Mouse (Mus musculus) retina, adult 2 months (tissue): ENCODE results near the gene A430005L14Rik.
A peak's percentile ranks its signal among the peaks of the same experiment; 100 is the strongest.

Experiments used
- DNase-seq: peaks from one replicate; pipeline ENCODE4 v3.0.0-alpha.2; 2012; ENCODE audit warnings: low read depth, low spot score

Gene A430005L14Rik

GRCm38 (mm10) chr4:153974431-153975291 lies 17.6 kb downstream of the A430005L14Rik start, which contains the start of the genes Dffb and Cep104:
Gene Dffb, minus strand, starts transcription at chr4:153975126.
Gene Cep104, plus strand, starts transcription at chr4:153975194.
- DNase-seq = peak; percentile 89

GRCm38 (mm10) chr4:153975292-153975662 lies 18.2 kb downstream of the A430005L14Rik start:
- no peak for DNase-seq

- DNase-seq = no peak
Measured at GRCm38 (mm10) chr4:153975768-153976167, 18.7 kb downstream of the A430005L14Rik start.

GRCm38 (mm10) chr4:153979243-153979642 lies 22.2 kb downstream of the A430005L14Rik start:
- no peak for DNase-seq

GRCm38 (mm10) chr4:153980470-153980869 lies 23.4 kb downstream of the A430005L14Rik start:
- no peak for DNase-seq

GRCm38 (mm10) chr4:153992715-153993114 lies 35.7 kb downstream of the A430005L14Rik start:
- DNase-seq = no peak

GRCm38 (mm10) chr4:153993505-153993904 lies 36.5 kb downstream of the A430005L14Rik start:
- DNase-seq = no peak

- no peak for DNase-seq
Measured at GRCm38 (mm10) chr4:154005488-154005887, 48.5 kb downstream of the A430005L14Rik start.

GRCm38 (mm10) chr4:154006264-154006663 lies 49.2 kb downstream of the A430005L14Rik start:
- no peak for DNase-seq

GRCm38 (mm10) chr4:154007759-154008158 lies 50.7 kb downstream of the A430005L14Rik start:
- DNase-seq = no peak

GRCm38 (mm10) chr4:154010907-154011645 lies 54.0 kb downstream of the A430005L14Rik start:
- no peak for DNase-seq
